Mouse (Mus musculus) kidney, embryonic 15.5 days (tissue): ENCODE data around the gene Junb. TPM values are rescaled to one million over a fixed set of nuclear protein-coding genes. Genes with fewer than 3 reads are reported as not detected.

Source experiments
- ATAC-seq: fragments of 200-750 bp; cut with Nextera tagmentation; replicated peaks from 2 replicates; pipeline ENCODE4 v1.8.0; 2017; ENCODE audit warnings: moderate TSS enrichment; ENCODE audit not compliant: low FRiP score
- H3K27ac ChIP-seq: fragments of 300-500 bp; sonication (generic); 2 replicates; pipeline ENCODE4 v1.5.1; 2015; ENCODE audit warnings: mild to moderate bottlenecking, inconsistent platforms
- H3K27me3 ChIP-seq: fragments of 300-500 bp; sonication (generic); 2 replicates; pipeline ENCODE4 v1.6.1; 2015; ENCODE audit warnings: inconsistent platforms
- H3K36me3 ChIP-seq: fragments of 300-500 bp; sonication (generic); 2 replicates; pipeline ENCODE4 v1.6.1; 2015; ENCODE audit warnings: inconsistent platforms
- H3K4me1 ChIP-seq: fragments of 300-500 bp; sonication (generic); 2 replicates; pipeline ENCODE4 v1.6.1; 2015; ENCODE audit warnings: inconsistent platforms
- H3K4me2 ChIP-seq: fragments of 300-500 bp; sonication (generic); 2 replicates; pipeline ENCODE4 v1.6.1; 2015; ENCODE audit warnings: moderate library complexity, mild to moderate bottlenecking, inconsistent platforms
- H3K4me3 ChIP-seq: fragments of 300-500 bp; sonication (generic); replicated peaks from 2 replicates; pipeline ENCODE4 v1.5.1; 2015; ENCODE audit warnings: mild to moderate bottlenecking, inconsistent platforms
- H3K9ac ChIP-seq: fragments of 300-500 bp; sonication (generic); 2 replicates; pipeline ENCODE4 v1.6.1; 2015; ENCODE audit warnings: mild to moderate bottlenecking, inconsistent platforms
- H3K9me3 ChIP-seq: fragments of 300-500 bp; sonication (generic); replicated peaks from 2 replicates; pipeline ENCODE4 v1.6.1; 2016; ENCODE audit warnings: inconsistent platforms
- WGBS: fragments of 180-500 bp; shearing (Covaris S2); methylation state at CpG from one replicate; pipeline ENCODE4 v1.1.7; 2015; ENCODE audit warnings: mixed read lengths; 5-methylcytosine and 5-hydroxymethylcytosine counted together
- polyA plus RNA-seq: library from polyadenylated mRNA; unstranded; fragments of >200 nt; fragmentation: Nextera tagmentation; extraction: Ambion mirVana; gene quantifications from 2 replicates; pipeline ENCODE4 v1.2.1, GENCODE M21; 2015

The Junb gene
- polyA plus RNA-seq, 1 experiment from 2014 or later, result 9.6 TPM

DNA sequence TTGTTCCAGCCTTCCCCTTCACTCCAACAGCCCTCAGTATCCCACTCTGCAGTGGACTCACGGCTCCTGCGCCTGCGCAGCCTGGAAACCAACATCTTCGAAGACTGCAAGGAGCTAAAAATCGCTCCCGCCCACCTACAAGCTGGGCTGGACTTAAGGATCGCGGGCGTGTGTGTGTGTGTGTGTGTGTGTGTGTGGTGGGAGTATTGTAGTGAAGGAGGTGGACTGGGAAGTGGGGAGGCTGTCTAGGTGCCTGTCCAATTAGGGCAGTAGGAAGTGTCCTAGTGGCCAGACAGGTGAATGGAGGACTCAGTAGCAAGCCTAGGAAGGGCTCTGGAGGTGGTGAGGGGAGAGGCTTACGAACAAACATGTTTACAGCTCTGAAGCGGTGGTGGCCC, 33.3 kb downstream of the Junb start:
- Histone ChIP-seq H3K9me3 (no peaks in the 10 kb centered on the region), H3K27ac (no peak overlapping the region), H3K36me3 (no peaks in the 10 kb centered on the region), H3K9ac (no peak overlapping the region), H3K4me1 (peaks cover 20% of the 10 kb centered on the region), H3K27me3 (peaks cover 88% of the 10 kb centered on the region), H3K4me3 (peak overlapping the region; percentile 48), H3K4me2 (peak overlapping the region; percentile 84)
- 4% methylated on average over 11 of the region's 11 CpGs for WGBS
- ATAC-seq, result peak; percentile 12; the same call in 1 of the 2 replicates

DNA sequence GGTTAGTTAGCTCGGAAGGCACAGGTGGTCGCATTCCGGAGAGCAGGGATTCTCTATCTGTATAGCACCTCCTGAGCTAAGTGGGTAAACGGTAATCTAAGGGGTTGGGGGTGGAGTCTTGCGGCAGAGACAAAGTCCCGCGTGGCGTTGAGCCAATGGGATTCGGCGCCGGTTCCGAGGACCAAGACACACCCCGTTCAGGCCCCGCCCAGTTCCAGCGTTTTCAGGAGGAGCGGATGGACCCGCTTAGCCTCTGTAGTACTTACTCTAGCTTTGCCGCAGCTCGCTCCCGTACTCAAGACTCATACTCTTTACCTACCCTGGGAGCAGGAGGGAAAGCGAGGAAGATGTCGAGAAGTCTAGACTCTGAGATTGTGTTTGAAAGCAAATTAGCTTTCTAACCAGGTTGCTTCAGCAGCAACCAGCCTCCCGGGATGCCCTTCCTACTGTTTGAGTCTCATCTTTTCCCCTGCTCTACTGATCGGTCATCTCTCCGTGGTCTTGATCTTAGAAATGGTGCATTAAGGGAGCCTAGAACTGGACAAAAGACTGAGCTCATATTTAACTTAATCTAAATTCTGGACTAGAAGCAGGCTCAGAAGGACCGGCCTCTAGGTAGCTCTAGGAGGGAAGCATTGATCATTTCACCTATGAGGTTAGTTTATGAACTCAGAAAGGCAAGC, 33.9 kb downstream of the Junb start:
- H3K4me2 ChIP-seq, result peak overlapping the region; percentile 33
- no peak overlapping the region for H3K9ac ChIP-seq
- peak overlapping the region; percentile 16 for H3K4me3 ChIP-seq
- no peak overlapping the region for H3K27ac ChIP-seq
- no peaks in the 10 kb centered on the region for H3K9me3 ChIP-seq
- peaks cover 20% of the 10 kb centered on the region for H3K4me1 ChIP-seq
- ATAC-seq, result no peak
- 2% methylated on average over 26 of the region's 26 CpGs for WGBS
- H3K27me3 ChIP-seq, result peaks cover 88% of the 10 kb centered on the region
- H3K36me3 ChIP-seq, result no peaks in the 10 kb centered on the region

DNA sequence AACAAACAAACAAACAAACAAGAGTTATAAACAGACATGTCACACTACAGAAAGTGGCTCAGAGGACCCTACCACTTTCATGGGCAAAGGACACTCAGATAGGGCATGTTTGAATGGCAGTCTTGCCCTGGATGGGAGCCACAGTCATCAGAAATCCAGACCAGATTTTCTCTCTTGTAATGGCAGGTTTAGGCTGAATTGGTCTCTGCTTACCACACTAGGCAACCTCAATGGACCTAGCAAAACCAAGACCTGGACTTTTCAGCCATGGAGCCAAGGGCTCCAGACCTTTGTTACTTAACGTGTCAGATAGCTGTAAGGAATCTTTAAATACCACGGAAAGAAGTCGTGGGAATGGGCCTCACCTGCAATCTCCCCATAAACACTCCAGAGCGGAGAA, 34.8 kb downstream of the Junb start:
- no peak overlapping the region for H3K9ac ChIP-seq

DNA sequence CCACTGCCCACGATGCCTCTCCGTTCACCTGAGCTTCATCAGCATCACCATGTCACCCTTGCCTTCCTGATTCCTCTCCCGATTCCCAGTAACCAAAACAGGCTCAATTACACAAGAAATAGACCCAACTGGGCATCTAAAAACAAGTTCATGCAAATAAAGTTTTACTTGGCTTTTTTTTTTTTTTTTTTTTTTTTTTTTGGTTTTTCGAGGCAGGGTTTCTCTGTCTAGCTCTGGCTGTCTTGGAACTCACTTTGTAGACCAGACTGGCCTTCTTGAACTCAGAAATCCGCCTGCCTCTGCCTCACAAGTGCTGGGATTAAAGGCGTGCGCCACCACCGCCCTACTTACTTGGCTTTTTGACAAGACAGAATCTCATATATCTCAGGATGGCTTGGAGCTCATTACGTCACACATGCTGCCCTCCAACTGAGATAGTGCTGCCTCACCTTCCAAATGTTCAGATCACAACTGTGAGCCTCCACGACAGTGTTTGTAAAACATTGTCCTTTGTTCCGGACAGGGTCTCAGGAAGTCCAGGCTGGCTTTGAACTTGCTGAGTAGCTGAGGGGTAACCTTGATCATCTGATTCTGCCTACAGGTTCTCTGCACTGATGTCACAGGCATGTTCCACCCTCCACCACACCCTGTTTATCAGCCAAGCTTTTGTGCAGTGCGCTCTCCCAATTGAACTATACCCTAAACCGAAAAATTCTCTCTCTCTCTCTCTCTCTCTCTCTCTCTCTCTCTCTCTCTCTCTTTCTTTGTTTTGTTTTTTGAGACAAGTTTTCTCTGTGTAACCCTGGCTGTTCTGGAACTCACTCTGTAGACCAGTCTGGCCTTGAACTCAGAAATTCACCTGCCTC, 40.7 kb downstream of the Junb start:
- H3K27ac ChIP-seq, result no peak overlapping the region
- H3K4me3 ChIP-seq, result peak overlapping the region; percentile 48
- H3K4me2 ChIP-seq, result peak overlapping the region; percentile 87
- H3K4me1 ChIP-seq, result peaks cover 21% of the 10 kb centered on the region
- no peak overlapping the region for H3K9ac ChIP-seq
- no peaks in the 10 kb centered on the region for H3K36me3 ChIP-seq
- peaks cover 91% of the 10 kb centered on the region for H3K27me3 ChIP-seq
- 64% methylated on average over 13 of the region's 13 CpGs for WGBS
- ATAC-seq, result no peak
- no peaks in the 10 kb centered on the region for H3K9me3 ChIP-seq

More for the DNA sequence above, 34.8 kb downstream of the Junb start:
- ATAC-seq, result no peak
- no peaks in the 10 kb centered on the region for H3K9me3 ChIP-seq
- no peak overlapping the region for H3K4me2 ChIP-seq
- H3K27ac ChIP-seq, result no peak overlapping the region
- H3K36me3 ChIP-seq, result no peaks in the 10 kb centered on the region
- H3K4me1 ChIP-seq, result peaks cover 20% of the 10 kb centered on the region
- WGBS, result 16% methylated on average over 4 of the region's 4 CpGs
- H3K27me3 ChIP-seq, result peaks cover 93% of the 10 kb centered on the region
- no peak overlapping the region for H3K4me3 ChIP-seq

DNA sequence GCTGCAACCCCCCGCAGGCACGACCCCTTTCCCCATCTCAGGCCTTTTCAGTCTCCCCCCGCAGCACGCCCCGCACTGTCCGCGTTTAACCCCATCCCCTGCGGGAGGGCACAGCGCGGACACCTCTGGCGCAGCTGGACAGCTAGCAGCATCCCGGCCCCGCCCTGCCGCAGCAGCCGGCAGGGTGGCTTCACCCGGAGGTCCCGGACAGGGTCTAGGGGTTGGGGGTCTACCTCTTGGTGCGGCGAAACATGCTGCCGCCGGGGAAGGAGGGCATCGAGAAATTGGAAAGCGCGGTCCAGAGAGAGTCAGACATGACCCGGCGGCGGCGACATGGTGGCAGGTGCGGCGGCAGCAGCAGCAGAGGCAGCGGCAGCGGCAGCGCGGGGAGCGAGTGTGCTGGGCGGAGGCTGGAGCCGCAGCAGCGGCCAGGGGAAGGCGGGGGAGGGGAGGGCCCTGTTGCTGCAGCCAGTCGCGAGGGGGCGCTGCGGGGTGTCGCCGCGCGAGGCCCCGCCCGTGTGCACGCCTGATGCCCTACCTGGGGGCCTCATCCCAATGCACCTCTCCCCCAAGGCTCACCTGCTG, 41.5 kb downstream of the Junb start, which contains the start of gene Mast1:
Mast1 (minus strand) TSS at position 398 of the 585 bp plus-strand sequence.
- ATAC-seq, result peak; percentile 61
- peaks cover 93% of the 10 kb centered on the region for H3K27me3 ChIP-seq
- H3K4me1 ChIP-seq, result peaks cover 21% of the 10 kb centered on the region
- peak within 1 kb of the TSS; percentile 48 for H3K4me3 ChIP-seq
- 0 out of 2 replicates have a peak within 1 kb of the TSS, but pooled peaks have one; percentile 21 for H3K9ac ChIP-seq
- H3K9me3 ChIP-seq, result no peaks in the 10 kb centered on the region
- peak within 1 kb of the TSS; percentile 87 for H3K4me2 ChIP-seq
- no peaks in the 10 kb centered on the region for H3K36me3 ChIP-seq
- 1% methylated on average over 48 of the region's 50 CpGs for WGBS
- H3K27ac ChIP-seq, result no peak within 1 kb of the TSS

DNA sequence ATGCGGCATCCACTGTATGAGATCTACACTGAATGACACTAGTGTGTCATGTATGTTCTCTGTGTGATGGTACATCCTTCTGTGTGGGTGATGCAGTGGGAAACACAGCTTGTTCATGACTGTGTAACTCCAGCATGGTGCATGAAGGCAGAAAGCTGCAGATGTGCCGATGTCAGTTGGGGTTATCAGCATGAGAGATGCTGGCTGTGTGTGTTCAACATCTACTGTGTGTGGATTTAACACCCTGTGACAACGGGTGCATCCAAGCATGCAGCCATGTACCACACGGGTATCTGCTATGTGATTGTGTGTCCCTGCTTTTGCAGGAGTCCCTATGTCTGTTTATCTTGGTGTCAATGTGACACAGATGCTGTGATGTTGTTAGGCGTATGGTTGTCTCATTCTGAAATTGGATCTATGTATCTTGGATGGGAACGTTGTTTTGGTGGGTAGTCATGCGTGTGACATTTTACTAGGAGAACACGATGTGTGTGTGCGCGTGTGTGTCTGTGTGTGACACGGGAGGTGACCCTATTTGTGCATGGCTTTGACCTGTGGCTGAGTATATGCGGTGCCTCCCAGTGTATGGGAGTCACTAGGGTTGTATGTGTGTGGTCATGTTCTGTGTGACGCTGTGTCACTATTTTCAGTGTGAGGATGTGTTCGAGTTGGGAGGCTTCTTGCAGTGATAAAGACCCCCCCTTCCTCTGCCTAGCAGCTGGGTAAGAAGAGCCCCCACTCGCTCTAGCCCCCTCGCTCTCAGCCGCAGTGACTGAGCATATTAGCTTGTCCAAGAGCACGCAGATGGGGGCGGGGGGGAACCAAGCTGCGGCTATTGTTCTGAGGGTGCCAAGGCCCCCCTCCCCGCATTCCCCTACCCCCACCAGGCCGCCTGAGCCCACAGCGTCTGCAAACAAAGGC, 42.2 kb downstream of the Junb start:
- Histone ChIP-seq H3K27me3 (peaks cover 94% of the 10 kb centered on the region), H3K4me1 (peaks cover 21% of the 10 kb centered on the region), H3K4me3 (peak overlapping the region; percentile 48), H3K36me3 (no peaks in the 10 kb centered on the region), H3K27ac (no peak overlapping the region), H3K9me3 (no peaks in the 10 kb centered on the region), H3K4me2 (peak overlapping the region; percentile 87), H3K9ac (no peak overlapping the region)
- WGBS, result 21% methylated on average over 20 of the region's 23 CpGs
- ATAC-seq, result no peak

DNA sequence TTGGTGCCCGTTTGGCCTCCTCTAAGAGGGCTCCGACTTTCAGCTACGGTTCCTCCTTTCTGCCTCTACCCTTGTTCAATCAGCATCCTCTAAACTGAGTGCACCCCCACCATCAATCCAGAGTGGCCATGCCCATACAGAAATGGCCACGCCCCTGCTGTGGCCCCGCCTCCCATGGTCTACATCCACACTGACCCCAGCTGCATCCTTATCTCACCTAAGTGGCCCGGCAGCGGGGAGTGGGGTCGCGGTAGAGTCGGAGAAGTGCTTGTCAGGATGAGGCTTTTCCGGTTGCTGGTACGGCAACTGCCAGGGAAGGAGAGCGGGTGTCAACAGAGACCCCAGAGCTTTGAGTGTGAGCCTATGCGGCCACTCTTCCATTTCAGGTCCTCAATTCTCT, 43.0 kb downstream of the Junb start:
- Histone ChIP-seq H3K9ac (no peak overlapping the region), H3K9me3 (no peaks in the 10 kb centered on the region), H3K36me3 (no peaks in the 10 kb centered on the region), H3K27ac (no peak overlapping the region), H3K27me3 (peaks cover 92% of the 10 kb centered on the region), H3K4me2 (peak overlapping the region; percentile 33; the same call in 1 of the 2 replicates), H3K4me1 (peaks cover 21% of the 10 kb centered on the region), H3K4me3 (no peak overlapping the region)
- ATAC-seq, result 0 out of 2 replicates have a peak, but pooled peaks have one; percentile 13
- 4% methylated on average over 14 of the region's 14 CpGs for WGBS

DNA sequence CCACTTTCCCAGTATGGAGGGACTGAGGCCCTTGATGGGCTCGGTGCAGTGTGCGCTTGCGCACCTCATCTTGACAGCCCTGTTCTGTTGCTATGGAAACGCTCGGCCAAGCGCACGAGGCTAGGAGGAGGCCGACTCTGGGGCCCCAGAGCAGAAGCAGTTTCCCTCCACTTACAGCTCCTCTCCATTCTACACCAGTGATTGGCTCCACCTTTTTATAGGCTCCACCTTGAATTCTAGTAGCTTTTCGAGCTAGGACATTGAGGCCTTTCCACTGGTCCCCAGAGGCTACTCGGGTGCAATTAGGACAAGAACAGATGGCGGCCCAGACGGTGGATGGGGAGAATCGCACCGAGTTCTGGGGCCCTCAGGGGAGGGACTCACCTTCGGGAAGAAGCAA, 43.7 kb downstream of the Junb start:
- ATAC-seq, result peak; percentile 72

DNA sequence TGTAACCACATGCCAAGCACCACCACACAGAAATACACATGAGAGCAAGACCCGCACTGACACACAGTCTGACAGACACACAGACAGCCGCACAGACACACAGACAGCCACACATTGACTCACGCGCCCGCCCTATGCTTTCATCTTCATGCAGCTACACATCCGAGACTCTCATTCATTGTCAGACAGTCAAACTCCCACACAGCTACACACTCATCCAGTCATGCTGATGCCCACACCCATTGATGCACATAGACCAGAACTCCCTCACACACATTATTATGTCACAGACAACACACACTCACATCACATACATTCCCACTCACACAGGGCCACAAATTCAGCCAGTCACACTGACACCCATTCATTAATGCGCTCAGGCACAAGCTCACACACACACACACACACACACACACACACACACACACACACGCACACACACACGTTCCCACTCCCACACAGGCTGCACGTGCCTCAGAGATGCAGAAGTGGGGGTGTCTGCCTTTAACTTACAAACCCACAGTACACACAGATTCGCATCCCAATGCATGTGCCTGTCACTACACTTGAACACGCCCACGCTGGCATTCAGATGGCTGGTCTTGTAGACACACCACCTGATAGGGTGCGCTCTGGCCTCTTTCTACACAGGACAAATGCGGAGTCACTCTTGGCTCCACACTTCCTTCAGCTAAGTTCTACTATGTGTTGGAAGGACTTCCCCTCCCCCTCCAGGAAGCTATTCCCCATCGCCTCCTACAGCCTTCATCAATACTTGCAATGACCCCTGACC, 44.6 kb downstream of the Junb start:
- Histone ChIP-seq H3K9me3 (no peaks in the 10 kb centered on the region), H3K27me3 (peaks cover 92% of the 10 kb centered on the region), H3K4me3 (no peak overlapping the region), H3K4me2 (no peak overlapping the region), H3K36me3 (no peaks in the 10 kb centered on the region), H3K9ac (no peak overlapping the region), H3K27ac (no peak overlapping the region), H3K4me1 (peaks cover 24% of the 10 kb centered on the region)
- no peak for ATAC-seq
- WGBS, result 72% methylated on average over 16 of the region's 16 CpGs

More for the DNA sequence above, 43.7 kb downstream of the Junb start:
- WGBS, result under 1% methylated on average over 15 of the region's 15 CpGs
- Histone ChIP-seq H3K9me3 (no peaks in the 10 kb centered on the region), H3K27ac (no peak overlapping the region), H3K9ac (no peak overlapping the region), H3K36me3 (no peaks in the 10 kb centered on the region), H3K4me1 (peaks cover 21% of the 10 kb centered on the region), H3K27me3 (peaks cover 92% of the 10 kb centered on the region), H3K4me3 (no peak overlapping the region; the same call in 1 of the 2 replicates), H3K4me2 (peak overlapping the region; percentile 33)

DNA sequence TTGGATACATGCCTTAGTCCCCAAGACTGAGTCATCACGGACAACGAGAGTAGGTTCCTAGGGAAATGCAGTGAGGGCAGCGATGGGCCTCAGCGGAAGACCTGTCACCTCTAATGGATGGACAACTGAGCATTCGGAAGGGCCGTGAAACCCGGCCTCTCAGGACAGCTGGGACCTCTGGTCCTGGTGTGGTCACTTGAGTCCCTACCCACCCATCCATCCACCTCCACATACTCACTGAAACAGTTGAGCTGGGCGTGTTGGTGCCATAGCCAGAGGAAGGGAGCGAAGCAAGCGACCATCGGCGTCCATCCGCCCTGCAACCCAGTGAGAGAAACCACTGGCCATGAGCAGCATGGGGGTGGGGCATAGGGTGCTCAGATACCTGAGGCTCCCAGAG, 47.9 kb downstream of the Junb start:
- Histone ChIP-seq H3K9me3 (no peaks in the 10 kb centered on the region), H3K27ac (no peak overlapping the region), H3K36me3 (no peaks in the 10 kb centered on the region), H3K27me3 (peaks cover 69% of the 10 kb centered on the region), H3K4me2 (no peak overlapping the region), H3K9ac (no peak overlapping the region), H3K4me1 (peaks cover 19% of the 10 kb centered on the region), H3K4me3 (no peak overlapping the region)
- no peak for ATAC-seq
- WGBS, result 82% methylated on average over 13 of the region's 13 CpGs
